Mouse (Mus musculus) brain, embryonic 14.5 days (tissue): ENCODE measurements around the gene Itsn2. TPM values are rescaled to one million over a fixed set of nuclear protein-coding genes. Genes with fewer than 3 reads are reported as not detected.
A peak's percentile ranks its signal among the peaks of the same experiment; 100 is the strongest.
"Not testable (repeated sequence)": the region's sequence is repeated elsewhere in the genome, so short reads cannot be mapped to it uniquely, and the experiment has no call there.

Experiments
- DNase-seq: peaks from one replicate; pipeline ENCODE4 v3.0.0-alpha.2; 2011; ENCODE audit warnings: low read depth
- CTCF ChIP-seq: fragments of 200-500 bp; IDR thresholded peaks from 2 replicates; pipeline ENCODE4 v1.5.1; 2012; ENCODE audit warnings: inconsistent platforms, mild to moderate bottlenecking, moderate library complexity, borderline replicate concordance; ENCODE audit not compliant: insufficient read depth, insufficient read length; ENCODE audit errors: extremely low read depth
- POLR2A ChIP-seq: fragments of 200-500 bp; IDR thresholded peaks from 2 replicates; pipeline ENCODE4 v1.6.1; 2012; ENCODE audit warnings: mild to moderate bottlenecking, inconsistent platforms, borderline replicate concordance; ENCODE audit not compliant: poor library complexity, insufficient read depth, insufficient read length, severe bottlenecking; ENCODE audit errors: extremely low read depth
- polyA plus RNA-seq: library from polyadenylated mRNA; depleted of rRNA; stranded (reverse); fragments of >200 nt; gene quantifications from 2 replicates; pipeline ENCODE4 v1.2.3, GENCODE M21; 2012; rRNA removed

Itsn2 gene
- polyA plus RNA-seq, 1 experiment = 20.7 TPM

GRCm38 (mm10) chr12:4719762-4720754 lies 127.6 kb downstream of the Itsn2 start:
- TF ChIP-seq POLR2A = no peak
- peak; percentile 18; the same call in 1 of the 2 replicates for TF ChIP-seq CTCF
- DNase-seq = no peak

DNA sequence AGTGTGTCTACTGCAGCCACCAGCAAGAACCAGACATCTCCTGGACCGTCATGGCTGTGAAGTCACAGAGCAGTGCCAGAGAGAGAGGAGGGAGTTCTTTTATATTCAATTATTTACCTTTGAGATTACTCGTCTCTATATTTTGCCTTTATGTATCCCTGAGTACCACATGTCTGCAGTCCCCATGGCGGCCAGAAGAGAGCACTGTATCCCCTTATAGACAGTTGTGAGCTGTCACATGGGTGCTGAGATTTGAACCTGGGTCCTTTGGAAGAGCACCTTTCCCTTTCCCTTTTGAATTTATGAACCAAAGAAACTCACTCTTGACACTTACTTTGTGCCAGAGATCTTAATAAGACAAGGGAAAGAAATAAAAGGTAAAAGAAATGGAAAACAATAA lies 136.7 kb downstream of the Itsn2 start:
- DNase-seq = no peak

GRCm38 (mm10) chr12:4731629-4732028 lies 139.2 kb downstream of the Itsn2 start:
- TF ChIP-seq CTCF = no peak
- no peak for DNase-seq

More for the DNA sequence above, 136.7 kb downstream of the Itsn2 start:
- no peak for TF ChIP-seq POLR2A
- no peak for TF ChIP-seq CTCF

- no peak for DNase-seq
- TF ChIP-seq POLR2A (no peak), CTCF (no peak)
Measured at GRCm38 (mm10) chr12:4732332-4732731, 139.9 kb downstream of the Itsn2 start.

GRCm38 (mm10) chr12:4738031-4738576 lies 145.7 kb downstream of the Itsn2 start, which contains the start of gene Fam228a:
Fam228a (minus strand) TSS chr12:4738430.
- TF ChIP-seq POLR2A = no peak
- TF ChIP-seq CTCF = no peak
- no peak for DNase-seq

- no peak for DNase-seq
- TF ChIP-seq CTCF (no peak), POLR2A (no peak)
Measured at GRCm38 (mm10) chr12:4740823-4741222, 148.4 kb downstream of the Itsn2 start.

DNA sequence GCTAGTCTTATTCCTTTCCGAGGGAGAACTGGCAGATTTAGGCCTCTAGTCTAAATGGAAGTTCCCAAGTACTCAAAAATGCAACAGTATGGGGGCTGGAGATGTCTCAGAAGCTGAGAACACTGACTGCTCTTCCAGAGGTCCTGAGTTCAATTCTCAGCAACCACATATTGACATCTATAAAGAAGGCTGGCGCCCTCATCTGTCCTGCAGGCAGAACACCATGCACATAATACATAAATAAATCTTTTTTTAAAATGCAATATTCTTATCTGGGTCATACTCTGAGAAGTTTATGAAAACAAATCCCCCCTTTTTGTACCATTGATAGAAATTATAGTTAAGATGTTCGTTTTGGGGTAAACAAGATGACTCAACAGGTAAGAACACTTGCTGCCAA lies 149.7 kb downstream of the Itsn2 start:
- TF ChIP-seq CTCF = no peak
- TF ChIP-seq POLR2A = no peak
- no peak for DNase-seq

- DNase-seq = no peak
- TF ChIP-seq CTCF (no peak), POLR2A (no peak)
Measured at GRCm38 (mm10) chr12:4744486-4744885, 152.0 kb downstream of the Itsn2 start.

DNA sequence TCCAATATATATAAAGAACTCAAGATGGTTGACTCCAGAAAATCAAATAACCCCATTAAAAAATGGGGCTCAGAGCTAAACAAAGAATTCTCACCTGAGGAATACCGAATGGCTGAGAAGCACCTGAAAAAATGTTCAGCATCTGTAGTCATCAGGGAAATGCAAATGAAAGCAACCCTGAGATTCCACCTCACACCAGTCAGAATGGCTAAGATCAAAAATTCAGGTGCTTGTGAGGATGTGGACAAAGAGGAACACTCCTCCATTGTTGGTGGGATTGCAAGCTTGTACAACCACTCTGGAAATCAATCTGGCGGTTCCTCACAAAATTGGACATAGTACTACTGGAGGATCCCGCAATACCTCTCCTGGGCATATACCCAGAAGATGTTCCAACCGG lies 162.0 kb downstream of the Itsn2 start:
- DNase-seq = not testable (repeated sequence)

DNA sequence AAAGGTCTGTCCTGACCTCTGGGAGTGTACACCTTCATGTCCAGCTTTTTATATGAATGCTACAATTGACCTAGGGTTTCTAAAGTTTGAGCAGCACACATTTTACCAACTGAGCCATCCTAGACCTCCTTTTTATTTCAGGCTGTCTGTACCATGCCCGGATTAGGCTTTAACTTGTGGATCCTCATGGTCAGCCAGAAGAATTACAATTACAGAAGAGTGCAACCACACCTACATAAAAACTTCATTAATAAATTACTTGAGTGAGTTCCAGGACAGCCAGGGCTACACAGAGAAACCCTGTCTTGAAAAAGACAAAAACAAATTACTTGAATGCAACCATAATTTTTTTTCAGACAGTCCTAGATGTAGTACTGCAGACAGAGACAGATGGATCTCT lies 164.6 kb downstream of the Itsn2 start:
- no peak for TF ChIP-seq CTCF
- no peak for TF ChIP-seq POLR2A
- no peak for DNase-seq

Other genes starting within 250 kb of the Itsn2 start
- gene Ncoa1, start 115.5 kb upstream of the Itsn2 start, polyA plus RNA-seq = 39.8 and 41.9 TPM in 2 replicates
- gene Gm3625, start 289 bp downstream of the Itsn2 start, polyA plus RNA-seq = not detected in 2 replicates
- 1.6 and 1.8 TPM in 2 replicates for gene Fam228a, start 145.8 kb downstream of the Itsn2 start, polyA plus RNA-seq
- 8.2 and 8.7 TPM in 2 replicates for gene Pfn4, start 176.4 kb downstream of the Itsn2 start, polyA plus RNA-seq
- 5.7 TPM in 2 replicates for gene Fam228b, start 176.6 kb downstream of the Itsn2 start, polyA plus RNA-seq
- gene Sf3b6, start 224.9 kb downstream of the Itsn2 start, polyA plus RNA-seq = 161 and 173 TPM in 2 replicates
- 30.0 and 31.0 TPM in 2 replicates for gene Fkbp1b, start 249.0 kb downstream of the Itsn2 start, polyA plus RNA-seq